Mouse (Mus musculus) embryonic facial prominence, embryonic 13.5 days (tissue): Measurements from ENCODE around the gene Cryzl2. TPM values are rescaled to one million over a fixed set of nuclear protein-coding genes. Genes with fewer than 3 reads are reported as not detected.

ENCODE experiments used
- ATAC-seq: fragments of 200-750 bp; cut with Nextera tagmentation; 2 replicates; pipeline ENCODE4 v1.8.0; 2017; ENCODE audit warnings: low read depth; ENCODE audit not compliant: insufficient number of reproducible peaks, insufficient read depth, low FRiP score, low TSS enrichment
- H3K27ac ChIP-seq: fragments of 300-500 bp; sonication (generic); 2 replicates; pipeline ENCODE4 v1.5.1; 2015; ENCODE audit warnings: moderate library complexity, mild to moderate bottlenecking, inconsistent platforms
- H3K27me3 ChIP-seq: fragments of 300-500 bp; sonication (generic); 2 replicates; pipeline ENCODE4 v1.6.1; 2015; ENCODE audit warnings: mild to moderate bottlenecking, inconsistent platforms
- H3K36me3 ChIP-seq: fragments of 300-500 bp; sonication (generic); 2 replicates; pipeline ENCODE4 v1.6.1; 2015; ENCODE audit warnings: mild to moderate bottlenecking, inconsistent platforms
- H3K4me1 ChIP-seq: fragments of 300-500 bp; sonication (generic); 2 replicates; pipeline ENCODE4 v1.6.1; 2015; ENCODE audit warnings: inconsistent platforms
- H3K4me2 ChIP-seq: fragments of 300-500 bp; sonication (generic); 2 replicates; pipeline ENCODE4 v1.6.1; 2015; ENCODE audit warnings: moderate library complexity, mild to moderate bottlenecking, inconsistent platforms
- H3K4me3 ChIP-seq: fragments of 300-500 bp; sonication (generic); 2 replicates; pipeline ENCODE4 v1.5.1; 2015; ENCODE audit warnings: mild to moderate bottlenecking, inconsistent platforms
- H3K9ac ChIP-seq: fragments of 300-500 bp; sonication (generic); 2 replicates; pipeline ENCODE4 v1.6.1; 2015; ENCODE audit warnings: mild to moderate bottlenecking, inconsistent platforms
- H3K9me3 ChIP-seq: fragments of 300-500 bp; sonication (generic); 2 replicates; pipeline ENCODE4 v1.6.1; 2016; ENCODE audit warnings: inconsistent platforms
- WGBS: fragments of 180-500 bp; shearing (Covaris S2); methylation state at CpG from one replicate; pipeline ENCODE4 v1.1.7; 2015; ENCODE audit warnings: mixed read lengths; 5-methylcytosine and 5-hydroxymethylcytosine counted together
- polyA plus RNA-seq: library from polyadenylated mRNA; unstranded; fragments of >200 nt; fragmentation: Nextera tagmentation; extraction: Ambion mirVana; gene quantifications from 2 replicates; pipeline ENCODE4 v1.2.1, GENCODE M21; 2015

Cryzl2 gene
- 9.3 and 12.4 TPM in 2 replicates for polyA plus RNA-seq

DNA sequence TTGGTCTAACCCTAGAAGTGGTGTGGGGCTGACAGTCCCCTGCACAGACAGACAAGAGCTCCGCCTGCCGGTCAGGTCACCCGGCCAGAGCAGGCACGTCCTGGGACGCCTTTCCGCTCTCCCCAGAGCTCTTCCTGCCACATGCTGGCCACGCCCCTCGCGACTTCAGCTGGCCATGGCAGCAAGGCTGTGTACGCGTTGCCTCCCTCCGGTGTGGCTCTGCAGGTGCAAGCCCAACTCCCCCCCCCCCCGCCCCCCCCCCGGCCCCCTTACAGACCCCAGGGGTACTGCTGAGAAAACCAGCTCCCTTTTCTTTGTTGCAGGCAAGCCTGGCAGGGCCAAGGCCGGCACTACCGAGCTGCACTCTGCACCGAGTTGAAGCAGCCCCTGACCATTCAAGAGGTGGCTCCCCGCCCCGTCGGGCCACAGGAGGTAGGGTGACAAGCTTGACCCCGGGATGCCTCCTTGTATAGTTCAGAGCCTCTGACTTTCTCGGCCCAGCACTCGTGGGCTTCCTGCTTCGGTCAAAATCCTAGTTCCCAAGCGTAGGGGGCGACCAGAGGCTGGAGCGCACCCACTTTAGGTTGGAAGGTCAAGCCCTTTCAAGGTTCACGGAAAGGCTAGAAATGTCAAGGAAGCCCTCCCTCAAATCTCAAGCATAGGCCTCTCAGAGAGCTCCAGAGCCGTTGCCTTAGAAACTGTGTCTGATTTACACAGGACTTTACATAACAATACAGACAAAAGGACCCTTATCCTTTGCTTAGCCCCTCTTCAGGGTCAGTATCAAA is at the start of gene Cryzl2:
Cryzl2 (plus strand) TSS at position 157 of the 788 bp plus-strand sequence.
- H3K36me3 ChIP-seq, result no peaks in the 10 kb centered on the region
- H3K4me1 ChIP-seq, result 0 out of 2 replicates have a peak, but pooled peaks cover 6% of the 10 kb centered on the region
- peak within 1 kb of the TSS; percentile 44; the same call in 1 of the 2 replicates for H3K27ac ChIP-seq
- peak within 1 kb of the TSS; percentile 37 for H3K4me3 ChIP-seq
- H3K9ac ChIP-seq, result peak within 1 kb of the TSS; percentile 62
- H3K27me3 ChIP-seq, result no peaks in the 10 kb centered on the region
- peak within 1 kb of the TSS; percentile 65 for H3K4me2 ChIP-seq
- 8% methylated on average over 27 of the region's 29 CpGs for WGBS
- no peaks in the 10 kb centered on the region for H3K9me3 ChIP-seq
- ATAC-seq, result peak; percentile 79

DNA sequence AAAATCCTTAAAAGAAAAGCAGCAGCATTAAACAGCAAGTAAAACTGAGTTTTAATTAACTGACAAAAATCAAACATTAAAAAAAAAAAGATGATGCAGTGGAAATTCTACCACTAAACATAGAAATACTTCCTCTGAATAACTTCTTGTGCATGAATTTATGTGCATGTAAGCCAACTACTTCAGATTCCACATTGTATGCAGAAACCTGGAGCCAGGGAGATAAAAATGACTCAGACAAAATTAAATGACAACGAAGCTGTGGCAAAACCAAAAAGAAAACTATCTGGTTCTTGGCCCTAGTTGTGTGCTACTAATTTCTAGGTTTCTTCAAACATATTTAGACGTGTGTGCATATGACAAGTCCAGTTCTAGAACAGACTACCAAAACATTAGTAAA is 48.7 kb upstream of the Cryzl2 start:
- Histone ChIP-seq H3K4me1 (peaks cover 10% of the 10 kb centered on the region), H3K9ac (no peak overlapping the region), H3K4me3 (no peak overlapping the region), H3K9me3 (no peaks in the 10 kb centered on the region), H3K27ac (no peak overlapping the region), H3K27me3 (no peaks in the 10 kb centered on the region), H3K4me2 (no peak overlapping the region), H3K36me3 (no peaks in the 10 kb centered on the region)
- WGBS, result 79% methylated on average over 2 of the region's 2 CpGs
- ATAC-seq, result no peak

DNA sequence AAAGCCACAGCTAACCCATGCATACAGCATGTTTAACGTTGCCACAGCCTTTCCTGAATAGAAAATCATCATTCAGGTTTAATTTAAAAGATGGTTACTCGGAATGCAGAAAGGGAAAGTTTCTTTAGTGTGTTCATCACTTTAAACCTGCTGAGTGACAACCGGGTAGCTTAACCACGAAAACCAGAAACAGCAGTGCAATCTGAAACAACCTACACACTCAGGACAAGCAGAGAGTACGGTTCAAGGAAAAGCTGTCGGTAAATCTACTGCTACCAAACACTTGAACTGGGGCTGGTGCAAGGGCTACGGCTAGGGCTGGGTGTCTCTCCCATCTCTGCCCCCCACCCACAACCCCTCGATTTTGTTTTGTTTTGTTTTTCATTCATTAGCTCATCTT is 47.4 kb upstream of the Cryzl2 start:
- Histone ChIP-seq H3K27ac (no peak overlapping the region), H3K9me3 (no peaks in the 10 kb centered on the region), H3K9ac (peak overlapping the region; percentile 85), H3K4me3 (peak overlapping the region; percentile 93), H3K27me3 (no peaks in the 10 kb centered on the region), H3K4me1 (peaks cover 10% of the 10 kb centered on the region), H3K4me2 (peak overlapping the region; percentile 88), H3K36me3 (no peaks in the 10 kb centered on the region)
- no peak for ATAC-seq
- WGBS, result 6% methylated on average over 8 of the region's 8 CpGs

DNA sequence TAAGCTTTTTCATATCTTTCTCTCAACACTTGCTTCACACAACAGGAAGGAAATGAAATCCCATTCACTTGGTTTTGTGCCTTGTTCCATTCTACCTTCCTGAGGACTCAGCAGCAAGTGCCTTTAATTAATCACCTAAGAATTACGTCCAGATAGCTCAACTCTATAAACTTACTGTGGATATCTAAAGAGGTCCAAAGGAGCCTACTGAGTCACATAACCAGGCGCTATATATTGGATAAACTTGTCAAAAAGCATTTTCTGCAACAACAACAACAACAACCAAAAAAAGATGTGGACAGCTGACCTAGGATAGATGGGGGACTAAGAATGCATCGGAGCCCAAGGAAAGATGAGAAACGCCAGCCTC is 47.1 kb upstream of the Cryzl2 start:
- H3K4me2 ChIP-seq, result peak overlapping the region; percentile 88
- peak overlapping the region; percentile 85 for H3K9ac ChIP-seq
- H3K4me3 ChIP-seq, result peak overlapping the region; percentile 93
- H3K27ac ChIP-seq, result peak overlapping the region; percentile 92; the same call in 1 of the 2 replicates
- H3K27me3 ChIP-seq, result no peaks in the 10 kb centered on the region
- H3K36me3 ChIP-seq, result no peaks in the 10 kb centered on the region
- no peaks in the 10 kb centered on the region for H3K9me3 ChIP-seq
- WGBS, result 0% methylated on average over 4 of the region's 4 CpGs
- no peak for ATAC-seq
- H3K4me1 ChIP-seq, result peaks cover 10% of the 10 kb centered on the region

DNA sequence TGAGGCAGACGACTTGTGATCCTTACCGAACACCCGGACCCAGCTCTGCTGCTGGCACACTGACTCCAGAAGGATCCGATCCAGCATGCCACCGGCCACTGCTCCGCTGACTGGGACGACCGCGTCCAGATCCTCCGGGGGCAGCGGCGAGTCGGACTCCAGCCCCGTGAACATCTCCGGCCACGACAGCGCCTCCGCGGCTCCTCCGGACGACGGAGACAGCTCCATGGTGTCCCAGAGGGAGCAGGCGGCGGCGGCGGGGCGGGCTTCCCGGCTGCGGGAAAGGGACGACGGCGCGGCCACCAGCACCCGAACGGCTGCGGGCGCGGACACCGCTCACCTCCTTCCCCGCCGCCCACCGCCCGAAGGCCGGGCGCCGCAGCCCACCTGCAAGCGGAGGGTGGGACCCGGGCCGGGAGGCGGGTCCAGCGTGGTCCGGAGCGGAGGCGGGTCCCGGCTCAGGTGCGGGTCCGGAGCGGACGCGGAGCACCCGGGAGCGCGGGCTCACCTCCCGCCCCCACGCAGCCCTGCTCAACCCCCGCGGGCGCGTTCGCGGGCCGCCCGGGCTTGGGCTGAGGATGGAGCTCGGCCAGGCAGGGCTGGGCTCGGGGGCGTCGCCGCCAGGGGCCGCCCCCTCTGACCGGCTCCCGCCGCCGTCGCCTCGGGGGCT is 46.5 kb upstream of the Cryzl2 start:
- WGBS, result under 1% methylated on average over 61 of the region's 85 CpGs
- Histone ChIP-seq H3K9me3 (no peaks in the 10 kb centered on the region), H3K4me3 (peak overlapping the region; percentile 93), H3K4me1 (peaks cover 10% of the 10 kb centered on the region), H3K27ac (peak overlapping the region; percentile 92), H3K27me3 (no peaks in the 10 kb centered on the region), H3K9ac (peak overlapping the region; percentile 85), H3K4me2 (peak overlapping the region; percentile 88), H3K36me3 (no peaks in the 10 kb centered on the region)
- peak; percentile 83 for ATAC-seq

DNA sequence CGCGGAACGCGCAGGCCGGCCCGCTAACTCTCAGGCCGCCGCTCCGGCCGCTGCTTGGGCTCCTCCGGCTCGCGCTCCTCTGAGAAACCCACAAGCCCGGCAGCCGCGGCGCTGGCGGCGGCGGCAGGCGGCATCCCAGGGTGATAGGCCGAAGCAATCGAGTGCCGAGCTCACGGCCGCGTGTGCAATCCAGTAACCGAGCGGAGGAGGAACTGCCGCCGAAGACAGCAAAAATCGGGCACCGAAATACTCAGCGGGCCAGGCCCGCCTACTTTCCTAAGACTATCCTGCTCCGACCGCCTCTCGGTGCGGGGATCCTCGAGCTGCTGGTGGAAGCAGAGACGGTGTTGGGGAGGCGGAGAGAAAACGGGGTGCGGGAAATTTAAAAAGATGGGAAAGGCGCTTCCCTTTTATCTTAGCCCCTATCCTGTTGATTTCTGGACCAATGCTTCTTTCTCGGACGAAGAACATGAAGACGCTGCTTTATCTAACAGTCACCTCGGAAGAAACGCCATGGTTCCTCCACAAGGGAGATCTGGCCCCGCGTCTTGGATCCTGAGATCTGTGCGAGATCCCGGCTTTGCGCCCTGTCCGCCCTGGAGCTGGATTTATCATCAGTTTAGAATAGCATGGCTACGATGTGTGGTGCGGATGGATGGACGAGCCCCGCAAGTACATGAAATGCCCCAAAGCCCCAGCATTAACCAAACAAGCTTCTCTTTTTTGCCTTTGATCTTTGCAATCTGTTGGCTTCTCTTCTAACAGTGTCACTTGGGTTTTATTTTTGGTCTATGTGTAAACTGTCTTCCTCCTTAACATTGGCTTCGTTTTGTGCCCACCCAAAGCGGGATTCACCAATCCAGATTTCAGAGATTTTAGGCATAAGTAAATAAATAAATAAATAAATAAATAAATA is 45.7 kb upstream of the Cryzl2 start, which contains the start of gene Rasal2:
Rasal2 (minus strand) TSS at position 142 of the 916 bp plus-strand sequence.
- Histone ChIP-seq H3K27me3 (no peaks in the 10 kb centered on the region), H3K9me3 (no peaks in the 10 kb centered on the region), H3K4me3 (peak within 1 kb of the TSS; percentile 93), H3K36me3 (no peaks in the 10 kb centered on the region), H3K27ac (peak within 1 kb of the TSS; percentile 92), H3K9ac (peak within 1 kb of the TSS; percentile 85), H3K4me2 (peak within 1 kb of the TSS; percentile 88), H3K4me1 (peaks cover 13% of the 10 kb centered on the region)
- WGBS, result 1% methylated on average over 62 of the region's 62 CpGs
- peak; percentile 95 for ATAC-seq

DNA sequence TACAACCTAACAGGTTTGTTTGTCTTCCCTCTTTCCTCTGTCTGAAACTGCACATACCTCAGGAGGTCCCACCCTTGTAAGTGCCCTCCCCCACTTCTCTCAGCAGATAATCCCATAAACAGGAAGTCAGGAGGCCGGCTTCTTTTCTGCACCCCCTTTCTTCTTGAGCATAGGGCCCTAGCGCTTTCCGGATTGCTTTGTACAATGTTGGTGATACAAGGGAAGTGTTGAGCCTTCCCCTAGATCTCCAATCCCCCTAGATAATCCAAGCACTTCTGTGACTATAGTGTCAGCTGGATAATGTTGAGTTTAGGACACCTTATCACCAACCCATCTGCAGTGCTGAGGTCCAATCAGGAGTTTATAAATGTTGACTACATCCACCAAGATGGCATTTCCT is 42.6 kb upstream of the Cryzl2 start:
- Histone ChIP-seq H3K9me3 (no peaks in the 10 kb centered on the region), H3K4me3 (no peak overlapping the region), H3K27me3 (no peaks in the 10 kb centered on the region), H3K4me2 (no peak overlapping the region), H3K9ac (no peak overlapping the region), H3K36me3 (no peaks in the 10 kb centered on the region), H3K4me1 (peaks cover 13% of the 10 kb centered on the region), H3K27ac (no peak overlapping the region)
- WGBS, result 79% methylated on average over 3 of the region's 3 CpGs
- no peak for ATAC-seq

DNA sequence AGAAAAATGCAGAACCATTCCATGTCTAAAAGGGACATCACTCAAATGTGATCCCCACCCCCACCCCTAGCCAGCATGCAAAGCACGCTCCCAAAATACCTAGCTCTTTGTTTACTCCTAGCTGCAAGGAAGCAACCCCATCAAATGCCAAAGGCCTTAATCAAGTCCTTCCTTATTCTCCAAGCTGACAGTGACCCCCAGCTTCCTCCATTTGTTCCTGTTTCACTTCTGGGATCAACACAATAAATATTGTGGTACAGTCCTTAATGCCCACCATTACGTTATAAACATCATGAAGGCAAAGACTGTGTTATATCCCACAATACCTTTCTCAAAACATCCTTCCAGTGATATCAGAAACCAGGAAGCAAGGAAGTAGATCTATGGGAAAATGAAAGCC is 41.7 kb upstream of the Cryzl2 start:
- 88% methylated on average over 2 of the region's 2 CpGs for WGBS
- ATAC-seq, result no peak
- Histone ChIP-seq H3K4me1 (0 out of 2 replicates have a peak, but pooled peaks cover 6% of the 10 kb centered on the region), H3K36me3 (no peaks in the 10 kb centered on the region), H3K4me2 (no peak overlapping the region), H3K27ac (no peak overlapping the region), H3K9me3 (no peaks in the 10 kb centered on the region), H3K9ac (no peak overlapping the region), H3K4me3 (no peak overlapping the region), H3K27me3 (no peaks in the 10 kb centered on the region)

DNA sequence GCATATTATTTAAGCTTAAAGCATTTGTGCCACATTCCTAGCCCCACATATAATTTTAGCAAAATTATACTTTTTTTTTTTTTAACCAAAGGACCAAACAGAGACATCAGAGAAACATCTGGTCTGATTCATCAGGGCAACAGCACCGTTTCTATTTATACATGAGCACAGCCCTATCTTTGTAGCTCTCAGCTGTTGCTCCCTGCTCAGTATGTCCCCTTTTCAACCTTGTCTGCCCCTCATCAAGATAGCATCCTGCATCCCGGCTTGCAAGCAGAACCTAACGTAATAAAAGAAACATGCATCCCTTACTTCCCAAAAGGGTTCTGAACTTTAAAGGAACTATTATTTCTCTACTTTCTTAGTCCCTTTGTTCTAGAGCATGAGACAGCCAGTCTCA is 41.0 kb upstream of the Cryzl2 start:
- no peak overlapping the region for H3K4me3 ChIP-seq
- no peaks in the 10 kb centered on the region for H3K9me3 ChIP-seq
- ATAC-seq, result no peak
- WGBS, result 26% methylated on average over 3 of the region's 3 CpGs
- H3K27me3 ChIP-seq, result no peaks in the 10 kb centered on the region
- H3K4me2 ChIP-seq, result peak overlapping the region; percentile 12; the same call in 1 of the 2 replicates
- no peaks in the 10 kb centered on the region for H3K36me3 ChIP-seq
- 0 out of 2 replicates have a peak overlapping the region, but pooled peaks have one; percentile 29 for H3K27ac ChIP-seq
- 0 out of 2 replicates have a peak, but pooled peaks cover 6% of the 10 kb centered on the region for H3K4me1 ChIP-seq
- H3K9ac ChIP-seq, result no peak overlapping the region

DNA sequence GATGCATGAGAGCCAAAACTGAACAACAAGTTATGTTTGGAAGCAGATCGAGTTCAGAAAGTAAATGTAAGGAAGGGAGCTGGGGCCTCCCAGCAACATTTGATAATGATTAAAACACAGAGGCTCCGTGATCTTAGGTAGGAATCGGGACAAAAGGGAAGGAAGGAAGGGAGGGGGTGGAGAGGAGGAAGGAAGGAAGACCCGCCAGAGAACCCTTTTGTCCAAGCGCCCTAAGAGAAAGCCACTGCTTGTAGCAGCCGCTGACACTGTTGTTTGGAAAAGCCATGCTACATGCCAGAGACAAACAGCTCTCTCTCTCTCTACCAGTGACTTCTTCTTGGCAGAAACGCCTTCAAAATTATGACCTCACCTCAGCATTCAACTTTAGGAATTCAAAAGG is 40.5 kb upstream of the Cryzl2 start:
- Histone ChIP-seq H3K4me1 (0 out of 2 replicates have a peak, but pooled peaks cover 6% of the 10 kb centered on the region), H3K9me3 (no peaks in the 10 kb centered on the region), H3K9ac (no peak overlapping the region), H3K27ac (peak overlapping the region; percentile 29; the same call in 1 of the 2 replicates), H3K36me3 (no peaks in the 10 kb centered on the region), H3K4me2 (peak overlapping the region; percentile 12; the same call in 1 of the 2 replicates), H3K4me3 (no peak overlapping the region), H3K27me3 (no peaks in the 10 kb centered on the region)
- WGBS, result 25% methylated on average over 7 of the region's 7 CpGs
- ATAC-seq, result no peak
